Mouse (Mus musculus) liver, embryonic 14.5 days (tissue): ENCODE data around the gene C9. TPM values are rescaled to one million over a fixed set of nuclear protein-coding genes. Genes with fewer than 3 reads are reported as not detected.

ENCODE experiments used
- ATAC-seq: fragments of 200-750 bp; cut with Nextera tagmentation; 2 replicates; pipeline ENCODE4 v1.8.0; 2017; ENCODE audit warnings: moderate number of reproducible peaks, mild to moderate bottlenecking, moderate library complexity; ENCODE audit not compliant: insufficient read depth
- DNase-seq, 3 experiments: peaks; one replicate each; pipeline ENCODE4 v3.0.0-alpha.2; 2012 to 2013; ENCODE audit warnings: low read depth in 3 of 3, low spot score in 3 of 3
- H3K27ac ChIP-seq: fragments of 300-500 bp; sonication (generic); 2 replicates; pipeline ENCODE4 v1.5.1; 2014; ENCODE audit warnings: moderate library complexity, mild to moderate bottlenecking, control low read depth, inconsistent platforms
- H3K27me3 ChIP-seq: fragments of 300-500 bp; sonication (generic); 2 replicates; pipeline ENCODE4 v1.6.1; 2014; ENCODE audit warnings: mild to moderate bottlenecking, low read length, moderate library complexity; ENCODE audit not compliant: control insufficient read depth, insufficient read depth
- H3K36me3 ChIP-seq: fragments of 300-500 bp; sonication (generic); replicated peaks from 2 replicates; pipeline ENCODE4 v1.6.1; 2014; ENCODE audit warnings: low read depth; ENCODE audit not compliant: control insufficient read depth, insufficient read depth
- H3K4me1 ChIP-seq, 2 experiments: fragments of 200-500 bp in 1 of 2; fragments of 300-500 bp in 1 of 2; sonication (generic) in 1 of 2; replicated peaks; 2 replicates each; pipeline ENCODE4 v1.6.1; 2012 to 2014; ENCODE audit warnings: antibody characterized with exemption in 1 of 2, inconsistent platforms in 1 of 2, low read length in 1 of 2; ENCODE audit not compliant: control insufficient read depth in 2 of 2, insufficient read depth in 2 of 2
- H3K4me2 ChIP-seq: fragments of 300-500 bp; sonication (generic); 2 replicates; pipeline ENCODE4 v1.6.1; 2014; ENCODE audit warnings: low read depth, mild to moderate bottlenecking, control low read depth, moderate library complexity
- H3K4me3 ChIP-seq, 2 experiments: fragments of 200-500 bp in 1 of 2; fragments of 300-500 bp in 1 of 2; sonication (generic) in 1 of 2; 2 replicates each; pipeline ENCODE4 v1.5.1; 2012 to 2014; ENCODE audit warnings: low read depth in 2 of 2, low read length in 2 of 2, mild to moderate bottlenecking in 2 of 2, control low read depth in 1 of 2, inconsistent platforms in 1 of 2, moderate library complexity in 1 of 2; ENCODE audit not compliant: insufficient read depth in 1 of 2
- H3K9ac ChIP-seq: fragments of 300-500 bp; sonication (generic); replicated peaks from 2 replicates; pipeline ENCODE4 v1.6.1; 2014; ENCODE audit warnings: mild to moderate bottlenecking, control low read depth, moderate library complexity
- H3K9me3 ChIP-seq: fragments of 300-500 bp; sonication (generic); 2 replicates; pipeline ENCODE4 v1.6.1; 2016; ENCODE audit warnings: low read length, mixed read lengths; ENCODE audit not compliant: control insufficient read depth
- CTCF ChIP-seq: IDR thresholded peaks from 2 replicates; pipeline ENCODE4 v1.5.1; 2016; ENCODE audit warnings: antibody characterized with exemption, low read depth, control low read depth
- EP300 ChIP-seq: IDR thresholded peaks from 2 replicates; pipeline ENCODE4 v1.6.1; 2016; ENCODE audit warnings: antibody characterized with exemption, low read depth
- WGBS: fragments of 180-500 bp; shearing (Covaris S2); extraction: QIAGEN DNeasy Blood & Tissue Kit; methylation state at CpG from one replicate; pipeline ENCODE4 v1.1.7; 2014; ENCODE audit not compliant: insufficient replicate concordance; 5-methylcytosine and 5-hydroxymethylcytosine counted together
- polyA plus RNA-seq, 2 experiments: library from polyadenylated mRNA; depleted of rRNA in 1 of 2; stranded (reverse) in 1 of 2; unstranded in 1 of 2; fragments of >200 nt; fragmentation: Nextera tagmentation in 1 of 2; extraction: Ambion mirVana in 1 of 2; gene quantifications; 2 replicates each; pipeline versions ENCODE4 v1.2.1 to v1.2.3; 2012 to 2014

C9 gene
- polyA plus RNA-seq, 2 experiments, result 1.3 to 2.6 TPM

- no peak for TF ChIP-seq CTCF
- no peak for TF ChIP-seq EP300
- H3K27me3 ChIP-seq, result no peaks in the 10 kb centered on the region
- H3K4me3 ChIP-seq, result no peak overlapping the region
- no peak overlapping the region for H3K27ac ChIP-seq
- no peaks in the 10 kb centered on the region for H3K4me1 ChIP-seq
- H3K9me3 ChIP-seq, result no peaks in the 10 kb centered on the region
- 64% methylated on average over 3 of the region's 3 CpGs for WGBS
- no peak overlapping the region for H3K4me2 ChIP-seq
- no peak for DNase-seq
- H3K36me3 ChIP-seq, result no peaks in the 10 kb centered on the region
- no peak for ATAC-seq
- H3K9ac ChIP-seq, result no peak overlapping the region
Observed at GRCm38 (mm10) chr15:6463361-6463923, 18.3 kb downstream of the C9 start.

DNA sequence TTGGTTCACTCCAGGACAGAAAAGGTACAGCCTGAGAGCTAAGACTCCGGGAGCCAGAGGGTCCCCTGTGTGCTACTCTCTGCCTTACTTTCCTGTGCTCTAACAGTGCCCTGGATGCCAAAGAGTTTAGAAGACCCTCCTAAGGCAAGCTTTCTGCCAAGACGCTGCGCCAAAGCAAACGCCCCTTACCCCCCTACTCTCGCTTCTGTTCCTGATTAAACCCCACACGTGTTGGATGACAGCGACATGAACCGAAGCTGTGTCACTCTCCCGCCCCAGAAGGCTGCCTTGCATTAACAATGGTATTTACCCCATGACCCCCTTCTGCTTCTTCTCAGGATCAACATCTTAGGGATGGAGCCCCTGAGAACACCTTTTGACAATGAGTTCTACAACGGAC lies 21.9 kb downstream of the C9 start:
- H3K9me3 ChIP-seq, result no peaks in the 10 kb centered on the region
- no peak overlapping the region for H3K4me2 ChIP-seq
- WGBS, result 70% methylated on average over 10 of the region's 10 CpGs
- no peaks in the 10 kb centered on the region for H3K36me3 ChIP-seq
- no peak overlapping the region for H3K4me3 ChIP-seq
- no peak overlapping the region for H3K27ac ChIP-seq
- no peaks in the 10 kb centered on the region for H3K4me1 ChIP-seq
- no peak overlapping the region for H3K9ac ChIP-seq
- DNase-seq (no peak), ATAC-seq (no peak)
- TF ChIP-seq CTCF (no peak), EP300 (no peak)
- H3K27me3 ChIP-seq, result no peaks in the 10 kb centered on the region

DNA sequence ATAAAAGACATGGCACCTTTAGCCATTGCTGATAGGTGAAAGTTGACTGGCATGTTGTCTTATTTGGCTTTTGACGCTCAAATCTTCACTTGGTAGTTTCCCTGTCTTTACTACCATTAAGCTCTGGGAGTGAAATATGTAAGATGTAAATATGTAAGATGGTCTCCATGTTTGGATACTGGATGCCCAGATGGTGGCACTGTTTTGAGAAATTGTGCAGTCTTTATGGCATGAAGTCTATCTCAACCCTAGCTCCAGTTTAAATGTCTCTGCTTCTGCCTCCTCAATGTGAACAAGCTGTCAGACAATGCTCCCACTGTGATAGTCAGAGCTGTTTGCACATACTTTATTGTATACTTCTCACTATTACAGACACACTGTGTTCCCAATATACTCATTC lies 23.7 kb downstream of the C9 start:
- Histone ChIP-seq H3K4me3 (no peak overlapping the region), H3K27ac (no peak overlapping the region), H3K9me3 (no peaks in the 10 kb centered on the region), H3K9ac (no peak overlapping the region), H3K36me3 (no peaks in the 10 kb centered on the region), H3K4me1 (no peaks in the 10 kb centered on the region), H3K27me3 (no peaks in the 10 kb centered on the region), H3K4me2 (no peak overlapping the region)
- ATAC-seq (no peak), DNase-seq (no peak)
- WGBS, result 57% methylated on average over 1 of the region's 1 CpGs
- TF ChIP-seq CTCF, result no peak
- no peak for TF ChIP-seq EP300

DNA sequence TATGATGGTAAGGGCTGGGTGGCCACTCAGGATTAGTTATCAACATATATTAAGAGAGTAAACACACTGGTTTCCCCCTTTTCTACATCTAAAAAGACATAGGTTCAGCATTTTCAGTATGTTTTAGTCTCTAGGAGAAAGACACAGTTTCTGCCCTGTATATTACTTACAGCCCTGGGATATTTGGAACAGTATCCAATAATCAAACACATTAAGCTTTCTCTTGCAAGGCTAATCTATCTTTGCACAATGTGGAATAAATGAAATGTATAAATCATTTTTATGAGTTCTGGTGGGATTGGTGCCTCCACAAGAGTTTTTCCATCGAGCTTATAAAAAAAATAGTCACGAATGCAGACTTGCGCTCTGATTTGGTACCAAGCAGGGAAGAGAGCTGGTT lies 24.3 kb downstream of the C9 start:
- TF ChIP-seq EP300 (no peak), CTCF (no peak)
- Histone ChIP-seq H3K9ac (no peak overlapping the region), H3K36me3 (no peaks in the 10 kb centered on the region), H3K27me3 (no peaks in the 10 kb centered on the region), H3K4me1 (no peaks in the 10 kb centered on the region), H3K4me2 (no peak overlapping the region), H3K27ac (no peak overlapping the region), H3K9me3 (no peaks in the 10 kb centered on the region), H3K4me3 (no peak overlapping the region)
- no peak for ATAC-seq
- 68% methylated on average over 3 of the region's 3 CpGs for WGBS
- no peak for DNase-seq

DNA sequence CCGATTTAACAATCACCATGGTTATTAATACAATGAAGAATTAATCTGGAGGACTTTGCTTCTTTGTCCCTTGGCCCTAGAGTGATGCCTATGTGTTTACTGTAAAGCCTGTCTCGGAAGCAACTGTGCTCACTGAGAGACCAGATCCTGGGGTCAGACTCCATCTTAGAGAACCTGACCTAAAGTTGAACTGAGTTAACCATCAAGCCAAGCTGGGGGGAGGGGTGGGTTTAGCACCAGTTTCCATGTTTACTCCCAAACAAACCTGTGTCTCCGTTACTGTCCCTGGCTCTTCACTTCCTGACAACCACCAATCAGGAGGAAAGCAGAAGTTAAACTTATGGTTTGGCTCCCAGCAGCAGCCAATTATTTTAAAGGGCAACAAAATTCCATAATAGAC lies 38.4 kb downstream of the C9 start:
- no peak overlapping the region for H3K9ac ChIP-seq
- TF ChIP-seq CTCF (no peak), EP300 (no peak)
- H3K4me3 ChIP-seq, result no peak overlapping the region
- 52% methylated on average over 3 of the region's 3 CpGs for WGBS
- DNase-seq (no peak), ATAC-seq (no peak)
- H3K4me2 ChIP-seq, result no peak overlapping the region
- H3K27me3 ChIP-seq, result no peaks in the 10 kb centered on the region
- no peaks in the 10 kb centered on the region for H3K9me3 ChIP-seq
- H3K36me3 ChIP-seq, result no peaks in the 10 kb centered on the region
- no peaks in the 10 kb centered on the region for H3K4me1 ChIP-seq
- no peak overlapping the region for H3K27ac ChIP-seq
